Mouse (Mus musculus) heart, embryonic 11.5 days (tissue): Measurements from ENCODE around the gene Gucd1. TPM values are rescaled to one million over a fixed set of nuclear protein-coding genes. Genes with fewer than 3 reads are reported as not detected.
"Not testable (repeated sequence)": the region's sequence is repeated elsewhere in the genome, so short reads cannot be mapped to it uniquely, and the experiment has no call there.

ENCODE experiments used
- ATAC-seq: fragments of 200-750 bp; cut with Nextera tagmentation; replicated peaks from 2 replicates; pipeline ENCODE4 v1.8.0; 2017; ENCODE audit warnings: moderate library complexity; ENCODE audit not compliant: insufficient number of reproducible peaks, low FRiP score, low TSS enrichment
- H3K27ac ChIP-seq: fragments of 300-500 bp; sonication (generic); 2 replicates; pipeline ENCODE4 v1.5.1; 2014; ENCODE audit warnings: mild to moderate bottlenecking, low read depth, low read length
- H3K27me3 ChIP-seq: fragments of 300-500 bp; sonication (generic); 2 replicates; pipeline ENCODE4 v1.6.1; 2014; ENCODE audit warnings: mild to moderate bottlenecking, low read length, mixed read lengths; ENCODE audit not compliant: control insufficient read depth, insufficient read depth
- H3K36me3 ChIP-seq: fragments of 300-500 bp; sonication (generic); 2 replicates; pipeline ENCODE4 v1.6.1; 2014; ENCODE audit warnings: mild to moderate bottlenecking, low read length, moderate library complexity, mixed read lengths; ENCODE audit not compliant: control insufficient read depth, insufficient read depth
- H3K4me1 ChIP-seq: fragments of 300-500 bp; sonication (generic); 2 replicates; pipeline ENCODE4 v1.6.1; 2014; ENCODE audit warnings: low read length; ENCODE audit not compliant: control insufficient read depth, insufficient read depth
- H3K4me2 ChIP-seq: fragments of 300-500 bp; sonication (generic); 2 replicates; pipeline ENCODE4 v1.6.1; 2014; ENCODE audit warnings: mild to moderate bottlenecking, moderate library complexity
- H3K4me3 ChIP-seq: fragments of 300-500 bp; sonication (generic); 2 replicates; pipeline ENCODE4 v1.5.1; 2014; ENCODE audit warnings: low read depth, low read length
- H3K9ac ChIP-seq: fragments of 300-500 bp; sonication (generic); 2 replicates; pipeline ENCODE4 v1.6.1; 2014; ENCODE audit warnings: mild to moderate bottlenecking, low read depth, low read length, moderate library complexity
- H3K9me3 ChIP-seq: fragments of 300-500 bp; sonication (generic); replicated peaks from 2 replicates; pipeline ENCODE4 v1.6.1; 2016; ENCODE audit warnings: low read length; ENCODE audit not compliant: control insufficient read depth
- WGBS: fragments of 180-500 bp; shearing (Covaris S2); extraction: QIAGEN DNeasy Blood & Tissue Kit; methylation state at CpG from one replicate; pipeline ENCODE4 v1.1.7; 2014; ENCODE audit not compliant: insufficient replicate concordance; 5-methylcytosine and 5-hydroxymethylcytosine counted together
- polyA plus RNA-seq: library from polyadenylated mRNA; unstranded; fragments of >200 nt; fragmentation: Nextera tagmentation; extraction: Ambion mirVana; gene quantifications from 2 replicates; pipeline ENCODE4 v1.2.1, GENCODE M21; 2014

Gene Gucd1
- polyA plus RNA-seq, 1 experiment from 2014 or later = 30.5 TPM

DNA sequence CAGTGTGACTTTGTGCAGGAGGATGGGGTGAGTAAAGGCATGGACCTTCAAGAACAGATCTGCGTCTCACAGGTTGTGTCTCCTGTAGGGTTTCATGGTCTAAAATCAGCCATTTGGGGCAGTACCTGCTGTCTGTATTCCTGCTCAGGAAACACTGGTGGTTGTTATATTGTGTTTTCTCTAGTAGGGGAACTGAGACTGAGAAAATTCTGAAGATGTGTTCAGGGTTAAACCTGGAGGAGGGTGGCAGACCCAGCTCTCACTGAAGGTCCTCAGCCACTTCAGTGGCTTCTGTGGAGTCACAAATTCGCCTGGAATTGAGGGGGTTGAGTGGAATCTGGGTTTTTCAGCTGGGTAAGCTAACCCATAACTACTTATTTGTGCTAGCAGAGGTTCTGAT is 12.6 kb upstream of the Gucd1 start:
- H3K4me3 ChIP-seq = no peak overlapping the region
- no peaks in the 10 kb centered on the region for H3K27me3 ChIP-seq
- no peaks in the 10 kb centered on the region for H3K9me3 ChIP-seq
- no peak overlapping the region for H3K27ac ChIP-seq
- H3K4me2 ChIP-seq = no peak overlapping the region
- H3K36me3 ChIP-seq = peaks cover 17% of the 10 kb centered on the region
- no peak overlapping the region for H3K9ac ChIP-seq
- WGBS = 84% methylated on average over 2 of the region's 2 CpGs
- ATAC-seq = no peak
- 0 out of 2 replicates have a peak, but pooled peaks cover 2% of the 10 kb centered on the region for H3K4me1 ChIP-seq

DNA sequence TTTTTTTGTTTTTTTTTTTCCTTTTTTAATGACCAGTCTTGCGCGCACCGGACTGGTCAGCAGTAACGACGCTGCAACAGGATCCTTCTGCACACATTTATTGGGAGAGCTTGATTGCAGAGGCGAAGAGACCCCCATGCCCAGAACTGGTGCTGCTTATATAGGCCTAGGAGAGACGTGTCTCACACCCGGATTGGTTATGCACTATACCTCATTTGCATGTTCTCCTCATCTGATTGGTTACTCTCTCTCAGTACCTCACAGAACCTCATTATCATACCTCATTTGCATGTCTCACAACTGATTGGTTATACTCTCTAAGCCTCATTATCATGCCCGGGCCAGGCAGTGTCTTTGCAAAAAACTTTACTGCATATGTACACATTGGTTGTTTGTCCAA is 7.7 kb upstream of the Gucd1 start:
- not testable (repeated sequence) for ATAC-seq, H3K27me3 ChIP-seq, H3K4me2 ChIP-seq, H3K9ac ChIP-seq, H3K4me1 ChIP-seq, H3K27ac ChIP-seq, H3K4me3 ChIP-seq, H3K9me3 ChIP-seq
- WGBS = 96% methylated on average over 9 of the region's 9 CpGs
- peaks cover 17% of the 10 kb centered on the region for H3K36me3 ChIP-seq

DNA sequence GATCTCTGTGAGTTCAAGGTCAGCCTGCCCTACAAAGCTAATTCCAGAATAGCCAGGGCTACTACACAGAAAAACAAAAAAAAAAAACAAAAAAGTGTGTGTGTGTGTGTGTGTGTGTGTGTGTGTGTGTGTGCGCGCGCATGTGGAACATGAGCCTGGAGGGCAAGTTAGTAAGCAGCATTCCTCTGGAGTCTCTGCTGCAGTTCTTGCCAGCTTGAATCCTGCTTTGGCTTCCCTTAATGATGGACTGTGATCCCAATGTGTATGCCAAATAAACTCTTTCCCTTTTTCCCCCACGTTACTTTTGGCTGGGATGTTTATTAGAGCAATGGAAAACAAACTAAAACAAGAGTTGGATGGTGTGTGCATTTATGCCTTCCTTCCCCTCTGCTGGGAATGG is 3.9 kb upstream of the Gucd1 start:
- H3K9ac ChIP-seq = no peak overlapping the region
- no peaks in the 10 kb centered on the region for H3K27me3 ChIP-seq
- no peak for ATAC-seq
- H3K36me3 ChIP-seq = peaks cover 17% of the 10 kb centered on the region
- H3K4me2 ChIP-seq = no peak overlapping the region
- H3K4me3 ChIP-seq = no peak overlapping the region
- H3K9me3 ChIP-seq = no peaks in the 10 kb centered on the region
- no peak overlapping the region for H3K27ac ChIP-seq
- peaks cover 11% of the 10 kb centered on the region for H3K4me1 ChIP-seq
- WGBS = 90% methylated on average over 4 of the region's 4 CpGs

GRCm38 (mm10) chr10:75520581-75520980 is 2.8 kb upstream of the Gucd1 start:
- Histone ChIP-seq H3K27me3 (no peaks in the 10 kb centered on the region), H3K27ac (no peak overlapping the region), H3K4me2 (no peak overlapping the region), H3K36me3 (peaks cover 13% of the 10 kb centered on the region), H3K4me3 (no peak overlapping the region), H3K4me1 (peaks cover 21% of the 10 kb centered on the region), H3K9ac (no peak overlapping the region), H3K9me3 (no peaks in the 10 kb centered on the region)
- no peak for ATAC-seq
- 88% methylated on average over 5 of the region's 5 CpGs for WGBS

- peak within 1 kb of the TSS; percentile 88 for H3K4me2 ChIP-seq
- peak within 1 kb of the TSS; percentile 94 for H3K9ac ChIP-seq
- peaks cover 13% of the 10 kb centered on the region for H3K36me3 ChIP-seq
- H3K27me3 ChIP-seq = no peaks in the 10 kb centered on the region
- peaks cover 29% of the 10 kb centered on the region for H3K4me1 ChIP-seq
- H3K9me3 ChIP-seq = no peaks in the 10 kb centered on the region
- H3K4me3 ChIP-seq = peak within 1 kb of the TSS; percentile 93
- H3K27ac ChIP-seq = peak within 1 kb of the TSS; percentile 89
- ATAC-seq = peak; percentile 97
- 1% methylated on average over 36 of the region's 52 CpGs for WGBS
Measured at GRCm38 (mm10) chr10:75517073-75517757, 557 bp downstream of the Gucd1 start, which contains the start of gene Snrpd3. TSS of gene Snrpd3 (plus strand) at chr10:75517551.

GRCm38 (mm10) chr10:75516724-75517072 is 1.1 kb downstream of the Gucd1 start:
- Histone ChIP-seq H3K9ac (peak overlapping the region; percentile 94), H3K9me3 (no peaks in the 10 kb centered on the region), H3K36me3 (peaks cover 17% of the 10 kb centered on the region), H3K4me1 (peaks cover 29% of the 10 kb centered on the region), H3K4me3 (peak overlapping the region; percentile 93), H3K27ac (peak overlapping the region; percentile 89), H3K4me2 (peak overlapping the region; percentile 88), H3K27me3 (no peaks in the 10 kb centered on the region)
- no peak for ATAC-seq
- WGBS = 1% methylated on average over 12 of the region's 12 CpGs

DNA sequence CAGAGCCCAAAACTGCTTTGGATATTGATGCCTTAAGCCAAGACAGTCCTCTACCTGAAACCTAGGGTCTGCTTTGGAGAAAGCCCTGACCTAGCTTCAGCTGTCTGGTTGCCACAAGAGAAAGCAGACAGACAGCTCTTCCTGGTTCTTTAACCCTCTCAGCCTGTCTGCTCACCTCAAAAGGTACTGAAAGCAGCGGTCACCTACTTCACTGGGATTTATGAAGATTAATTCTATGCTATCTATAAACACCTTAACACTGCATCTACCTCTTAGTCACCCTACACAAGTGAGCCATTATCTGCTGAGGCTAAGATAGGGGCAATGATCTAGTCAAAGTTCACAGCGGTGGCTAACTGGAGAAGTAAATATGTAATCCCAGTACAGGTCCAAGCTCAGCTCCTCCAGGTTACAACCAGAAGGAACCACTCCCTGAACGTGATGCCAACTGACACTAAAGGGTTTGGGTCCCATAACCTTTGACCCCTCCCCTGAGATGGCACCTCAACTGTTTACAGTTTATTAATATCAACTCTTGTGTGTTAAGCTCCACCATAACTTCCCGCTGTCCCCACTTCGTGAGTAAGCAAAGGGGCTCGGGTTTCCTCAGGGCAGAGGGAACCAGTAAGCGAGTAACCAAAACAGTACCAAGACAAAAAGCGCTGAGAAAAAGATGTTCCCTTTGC is 1.6 kb downstream of the Gucd1 start:
- WGBS = 23% methylated on average over 8 of the region's 8 CpGs
- peak overlapping the region; percentile 94 for H3K9ac ChIP-seq
- peak overlapping the region; percentile 93 for H3K4me3 ChIP-seq
- H3K27me3 ChIP-seq = no peaks in the 10 kb centered on the region
- H3K9me3 ChIP-seq = no peaks in the 10 kb centered on the region
- H3K36me3 ChIP-seq = peaks cover 16% of the 10 kb centered on the region
- ATAC-seq = no peak
- H3K4me2 ChIP-seq = peak overlapping the region; percentile 88
- H3K4me1 ChIP-seq = peaks cover 26% of the 10 kb centered on the region
- peak overlapping the region; percentile 89 for H3K27ac ChIP-seq

GRCm38 (mm10) chr10:75515216-75516037 is 2.3 kb downstream of the Gucd1 start:
- Histone ChIP-seq H3K27me3 (no peaks in the 10 kb centered on the region), H3K4me3 (peak overlapping the region; percentile 93), H3K9me3 (no peaks in the 10 kb centered on the region), H3K36me3 (peaks cover 15% of the 10 kb centered on the region), H3K4me1 (peaks cover 26% of the 10 kb centered on the region), H3K4me2 (peak overlapping the region; percentile 88), H3K9ac (no peak overlapping the region), H3K27ac (peak overlapping the region; percentile 89)
- 66% methylated on average over 4 of the region's 4 CpGs for WGBS
- no peak for ATAC-seq
